Mouse (Mus musculus) small intestine, adult 2 months (tissue): Measurements from ENCODE around the gene Trappc3l.

Experiments used
- CTCF ChIP-seq: fragments of 200-500 bp; IDR thresholded peaks from 2 replicates; pipeline ENCODE4 v1.5.1; 2012; ENCODE audit warnings: low read depth, mild to moderate bottlenecking, control low read depth, inconsistent platforms, low read length, moderate library complexity, mixed read lengths; ENCODE audit not compliant: insufficient replicate concordance, insufficient read length; ENCODE audit errors: extremely low read depth
- POLR2A ChIP-seq: fragments of 200-500 bp; IDR thresholded peaks from 2 replicates; pipeline ENCODE4 v1.6.1; 2012; ENCODE audit warnings: low read depth, mild to moderate bottlenecking, control low read depth, inconsistent platforms, low read length, moderate library complexity

DNA sequence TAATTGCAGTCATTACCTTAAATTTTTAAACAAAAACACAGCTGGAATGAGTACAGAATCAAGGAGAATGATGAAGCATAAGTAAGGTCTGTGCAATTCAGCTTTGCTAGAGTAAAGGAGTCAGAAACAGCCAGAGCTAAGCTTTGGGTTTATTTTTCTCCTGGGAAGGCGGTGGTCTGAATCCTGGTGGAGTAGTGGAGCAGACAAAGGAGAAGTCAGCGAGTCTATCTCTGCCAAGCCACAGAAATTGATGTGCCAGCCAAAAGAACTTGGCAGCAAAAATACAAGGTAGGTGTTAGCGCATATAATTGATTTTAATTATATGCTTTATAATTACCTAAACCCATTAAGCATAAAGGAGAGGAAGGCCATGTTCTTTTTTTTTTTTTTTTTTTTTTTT, at the start of gene Trappc3l:
- TF ChIP-seq POLR2A = no peak
- TF ChIP-seq CTCF = no peak
